Comparison of ENCODE assay signal across 9 mouse cellular contexts in genomic region chr16:29893871-29894828, GRCm38 (mm10).
DNase-seq lines count a peak whose midpoint lies in the region; ATAC-seq lines count a peak whose summit lies in the region.
"Had no signal": no experiment of that assay in that cellular context is flagged by ENCODE, and none has a peak within 500 bp of the region (broad histone marks: within the 10 kb centered on the region; RNA-seq: fewer than 3 reads in every experiment).

No protein-coding gene starts in this region.

- DNase-seq in cerebellum, postnatal 14 days, result peak; percentile 10 to 14
- DNase-seq in cerebellum, adult 11 months, result no peak
- peak; percentile 80 for DNase-seq in embryo, embryonic 11 days
- peak; percentile 72 for DNase-seq in limb, embryonic 10.5 days (ENCODE audit: low spot score)
- no peak for DNase-seq in thymus, postnatal 25 days
- DNase-seq in B cell, adult 2 months, result no peak

- H3K9me3 ChIP-seq in heart, embryonic 13.5 days, result no peaks in the 10 kb centered on the region
- no peaks in the 10 kb centered on the region for H3K9me3 ChIP-seq in limb, embryonic 10.5 days (replicated peaks)
- H3K9me3 ChIP-seq in neural tube, embryonic 14.5 days (ENCODE audit: control insufficient read depth, low read length), result no peaks in the 10 kb centered on the region
- H3K9me3 ChIP-seq: liver, embryonic 15.5 days had no signal

- WGBS in heart, embryonic 13.5 days, result 39% methylated on average over 21 of the region's 21 CpGs
- WGBS in limb, embryonic 10.5 days, result 29% methylated on average over 21 of the region's 21 CpGs
- 16% methylated on average over 21 of the region's 21 CpGs for WGBS in neural tube, embryonic 14.5 days

- no peak; the same call in 1 of the 2 replicates for ATAC-seq in heart, embryonic 13.5 days (ENCODE audit: extremely low read depth, insufficient number of reproducible peaks, low FRiP score, low TSS enrichment)
- ATAC-seq in neural tube, embryonic 14.5 days (ENCODE audit: low read depth), result peak; percentile 89

- peak overlapping the region; percentile 58 for H3K27ac ChIP-seq in heart, embryonic 13.5 days (replicated peaks)
- H3K27ac ChIP-seq in limb, embryonic 10.5 days, result peak overlapping the region; percentile 82
- 0 out of 2 replicates have a peak overlapping the region, but pooled peaks have one; percentile 5 for H3K27ac ChIP-seq in neural tube, embryonic 14.5 days (ENCODE audit: low read depth, low read length)
- H3K27ac ChIP-seq: liver, embryonic 15.5 days had no signal

- H3K36me3 ChIP-seq in heart, embryonic 13.5 days, result no peaks in the 10 kb centered on the region
- no peaks in the 10 kb centered on the region for H3K36me3 ChIP-seq in limb, embryonic 10.5 days
- no peaks in the 10 kb centered on the region for H3K36me3 ChIP-seq in neural tube, embryonic 14.5 days (ENCODE audit: control insufficient read depth, insufficient read depth, low read length)
- H3K36me3 ChIP-seq: liver, embryonic 15.5 days had no signal

- no peak overlapping the region for H3K4me3 ChIP-seq in heart, embryonic 13.5 days
- peak overlapping the region; percentile 26 for H3K4me3 ChIP-seq in limb, embryonic 10.5 days
- no peak overlapping the region for H3K4me3 ChIP-seq in neural tube, embryonic 14.5 days (ENCODE audit: low read depth, low read length)
- H3K4me3 ChIP-seq: liver, embryonic 15.5 days had no signal

- peak overlapping the region; percentile 22 for H3K4me2 ChIP-seq in heart, embryonic 13.5 days
- peak overlapping the region; percentile 16; the same call in 1 of the 2 replicates for H3K4me2 ChIP-seq in neural tube, embryonic 14.5 days (ENCODE audit: low read depth, low read length)
- H3K4me2 ChIP-seq: liver, embryonic 15.5 days had no signal

- H3K9ac ChIP-seq in heart, embryonic 13.5 days, result peak overlapping the region; percentile 47
- no peak overlapping the region for H3K9ac ChIP-seq in neural tube, embryonic 14.5 days (replicated peaks; ENCODE audit: low read depth, low read length)
- H3K9ac ChIP-seq: liver, embryonic 15.5 days had no signal

- peaks cover 40% of the 10 kb centered on the region for H3K4me1 ChIP-seq in heart, embryonic 13.5 days
- H3K4me1 ChIP-seq in limb, embryonic 10.5 days, result peaks cover 64% of the 10 kb centered on the region
- H3K4me1 ChIP-seq in neural tube, embryonic 14.5 days (ENCODE audit: control insufficient read depth, insufficient read depth, low read length), result peaks cover 14% of the 10 kb centered on the region

- H3K27me3 ChIP-seq in heart, embryonic 13.5 days (replicated peaks), result no peaks in the 10 kb centered on the region
- H3K27me3 ChIP-seq in limb, embryonic 10.5 days (ENCODE audit: low read depth, poor library complexity, severe bottlenecking), result no peaks in the 10 kb centered on the region
- no peaks in the 10 kb centered on the region for H3K27me3 ChIP-seq in neural tube, embryonic 14.5 days (ENCODE audit: control insufficient read depth, insufficient read depth, low read length)

Comparison
In these comparisons a context has a peak if more than half of its experiments do, and no peak if none do; other contexts are left out.
1. DNase-seq: peak in cerebellum, postnatal 14 days (2 of 2), embryo, embryonic 11 days (single experiment) and limb, embryonic 10.5 days (single experiment); none in cerebellum, adult 11 months (single experiment), thymus, postnatal 25 days (single experiment) and B cell, adult 2 months (0 of 2).
2. H3K27ac ChIP-seq: peak in every context shown above with its lines; median percentile 82 in limb, embryonic 10.5 days; 58 in heart, embryonic 13.5 days; 5 in neural tube, embryonic 14.5 days.